Mouse (Mus musculus): ENCODE data around the gene Slc16a6. TPM values are rescaled to one million over a fixed set of nuclear protein-coding genes. Genes with fewer than 3 reads are reported as not detected.

The Slc16a6 gene
- total RNA-seq, 2 experiments from 2014 or later: 11.6 to 12.3 TPM

GRCm38 (mm10) chr11:109480440-109480839 is 7.0 kb upstream of the Slc16a6 start:
- H3K27ac ChIP-seq: no peak overlapping the region
- intact Hi-C loops (cut with DNase I): no loop called here
- no peak overlapping the region for H3K4me3 ChIP-seq
- no peak for DNase-seq (ENCODE audit: extremely low spot score in 1 of 2, low spot score in 2 of 2)
- TF ChIP-seq CTCF (IDR thresholded peaks at IDR 0.05): no peak

GRCm38 (mm10) chr11:109479575-109480285 is 6.3 kb upstream of the Slc16a6 start:
- TF ChIP-seq CTCF (IDR thresholded peaks at IDR 0.05): no peak
- DNase-seq (ENCODE audit: extremely low spot score in 1 of 2, low spot score in 2 of 2): no peak
- intact Hi-C loops (cut with DNase I): no loop called here
- Histone ChIP-seq H3K4me3 (no peak overlapping the region), H3K27ac (no peak overlapping the region)

- DNase-seq (ENCODE audit: extremely low spot score in 1 of 2, low spot score in 2 of 2): no peak
- no peak overlapping the region for H3K4me3 ChIP-seq
- intact Hi-C loops (cut with DNase I): no loop called here
- TF ChIP-seq CTCF (IDR thresholded peaks at IDR 0.05): no peak
- no peak overlapping the region for H3K27ac ChIP-seq
Observed at GRCm38 (mm10) chr11:109477606-109478380, 4.4 kb upstream of the Slc16a6 start.

GRCm38 (mm10) chr11:109476653-109477052 is 3.3 kb upstream of the Slc16a6 start:
- Histone ChIP-seq H3K27ac (no peak overlapping the region), H3K4me3 (no peak overlapping the region)
- no peak for TF ChIP-seq CTCF (IDR thresholded peaks at IDR 0.05)
- intact Hi-C loops (cut with DNase I): no loop called here
- no peak for DNase-seq (ENCODE audit: extremely low spot score in 1 of 2, low spot score in 2 of 2)

- DNase-seq (ENCODE audit: extremely low spot score in 1 of 2, low spot score in 2 of 2): no peak
- H3K27ac ChIP-seq: no peak overlapping the region
- intact Hi-C loops (cut with DNase I): no loop called here
- H3K4me3 ChIP-seq: no peak overlapping the region
- no peak for TF ChIP-seq CTCF (IDR thresholded peaks at IDR 0.05)
Observed at GRCm38 (mm10) chr11:109476241-109476640, 2.8 kb upstream of the Slc16a6 start.

GRCm38 (mm10) chr11:109475717-109476116 is 2.3 kb upstream of the Slc16a6 start:
- intact Hi-C loops (cut with DNase I): loop anchor here (2.0 kb wide), 1 partner anchor 113 kb away; the partner anchor contains the start of gene Gna13
- H3K27ac ChIP-seq: no peak overlapping the region
- no peak for TF ChIP-seq CTCF (IDR thresholded peaks at IDR 0.05)
- H3K4me3 ChIP-seq: no peak overlapping the region
- DNase-seq (ENCODE audit: extremely low spot score in 1 of 2, low spot score in 2 of 2): no peak

DNA sequence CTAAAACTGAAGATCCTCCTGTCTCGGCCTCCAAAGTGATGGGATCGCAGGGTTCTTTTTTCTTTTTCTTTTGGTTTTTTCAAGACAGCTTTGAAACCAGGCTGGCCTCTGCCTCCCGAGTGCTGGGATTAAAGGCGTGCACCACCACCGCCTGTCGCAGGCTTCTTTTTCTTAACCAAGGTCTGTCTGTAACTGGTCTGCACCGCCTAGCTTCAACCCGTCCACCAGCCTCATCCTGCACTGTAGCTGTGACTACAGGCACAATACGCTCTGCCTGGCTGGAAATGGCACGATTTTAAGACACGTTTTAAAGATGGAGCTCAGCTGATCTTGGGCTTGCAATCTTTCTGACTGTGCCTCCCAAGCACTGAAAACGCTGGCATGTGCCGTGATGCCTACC is 1.4 kb upstream of the Slc16a6 start:
- no peak overlapping the region for H3K4me3 ChIP-seq
- no peak for TF ChIP-seq CTCF (IDR thresholded peaks at IDR 0.05)
- intact Hi-C loops (cut with DNase I): loop anchor here (2.0 kb wide), 1 partner anchor 112 kb away; the partner anchor contains the start of gene Gna13
- no peak for DNase-seq (ENCODE audit: extremely low spot score in 1 of 2, low spot score in 2 of 2)
- no peak overlapping the region for H3K27ac ChIP-seq

GRCm38 (mm10) chr11:109474086-109474742 is 816 bp upstream of the Slc16a6 start:
- no peak; the same call in 1 of the 2 replicates for TF ChIP-seq CTCF (IDR thresholded peaks at IDR 0.05)
- intact Hi-C loops (cut with DNase I): loop anchor here (2.0 kb wide), 1 partner anchor 111 kb away; the partner anchor contains the start of gene Gna13
- DNase-seq (ENCODE audit: extremely low spot score in 1 of 2, low spot score in 2 of 2): no peak
- peak overlapping the region; percentile 97 for H3K27ac ChIP-seq
- H3K4me3 ChIP-seq: peak overlapping the region; percentile 75

DNA sequence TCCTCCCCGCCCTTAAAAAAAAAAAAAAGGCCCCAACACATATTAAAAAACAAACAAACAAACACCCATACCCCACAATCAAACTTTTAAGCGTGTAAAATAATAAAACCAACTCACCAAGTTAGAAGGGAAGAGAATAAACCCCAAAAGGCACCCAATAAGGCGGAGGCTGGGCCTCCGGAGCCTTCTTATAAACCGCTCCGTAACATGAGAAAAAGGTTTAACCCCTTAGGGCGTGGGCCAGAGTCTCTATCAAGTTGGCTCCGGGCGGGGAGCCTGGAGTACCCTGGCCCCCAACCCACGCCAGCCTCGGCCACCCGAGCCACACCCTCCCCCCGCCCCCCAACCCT is 602 bp downstream of the Slc16a6 start:
- peak overlapping the region; percentile 72 for H3K27ac ChIP-seq
- H3K4me3 ChIP-seq: peak overlapping the region; percentile 75
- intact Hi-C loops (cut with DNase I): no loop called here
- TF ChIP-seq CTCF (IDR thresholded peaks at IDR 0.05): no peak
- no peak for DNase-seq (ENCODE audit: extremely low spot score in 1 of 2, low spot score in 2 of 2)

DNA sequence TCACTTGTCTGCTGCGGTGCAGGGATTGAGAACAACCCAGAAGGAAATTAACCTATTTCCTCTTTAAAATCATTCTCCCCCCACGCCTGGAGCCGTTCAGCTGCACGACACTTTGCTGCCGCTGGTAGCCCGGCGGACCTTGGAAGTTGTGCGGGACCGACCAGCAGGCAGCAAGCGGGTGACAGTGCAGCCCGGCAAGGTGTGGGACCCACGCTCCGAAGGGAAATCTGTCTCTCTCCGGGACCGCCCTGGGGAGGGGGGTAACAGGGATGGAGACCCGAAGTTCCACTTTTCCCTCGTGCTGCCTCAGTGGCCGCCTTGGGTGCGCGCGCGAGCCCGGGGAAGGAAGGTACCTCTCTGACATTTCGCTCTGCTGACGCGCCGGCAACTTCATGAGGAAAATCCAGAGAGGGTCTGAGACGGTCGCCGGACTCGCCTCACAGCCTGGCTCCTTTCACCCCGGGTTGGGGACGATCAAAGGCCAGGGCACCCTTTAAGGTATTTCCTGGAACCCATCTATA is 1.2 kb downstream of the Slc16a6 start:
- intact Hi-C loops (cut with DNase I): no loop called here
- DNase-seq (ENCODE audit: extremely low spot score in 1 of 2, low spot score in 2 of 2): peak; percentile 22 to 24
- no peak; the same call in 1 of the 2 replicates for TF ChIP-seq CTCF (IDR thresholded peaks at IDR 0.05)
- peak overlapping the region; percentile 75 for H3K4me3 ChIP-seq
- peak overlapping the region; percentile 72 for H3K27ac ChIP-seq

- no peak for DNase-seq (ENCODE audit: extremely low spot score in 1 of 2, low spot score in 2 of 2)
- no peak for TF ChIP-seq CTCF (IDR thresholded peaks at IDR 0.05)
- Histone ChIP-seq H3K4me3 (peak overlapping the region; percentile 75), H3K27ac (no peak overlapping the region)
- intact Hi-C loops (cut with DNase I): no loop called here
Observed at GRCm38 (mm10) chr11:109470921-109471861, 2.2 kb downstream of the Slc16a6 start.
